Mouse (Mus musculus): ENCODE measurements around the gene Hspb9.
A peak's percentile ranks its signal among the peaks of the same experiment; 100 is the strongest.

Gene Hspb9

DNA sequence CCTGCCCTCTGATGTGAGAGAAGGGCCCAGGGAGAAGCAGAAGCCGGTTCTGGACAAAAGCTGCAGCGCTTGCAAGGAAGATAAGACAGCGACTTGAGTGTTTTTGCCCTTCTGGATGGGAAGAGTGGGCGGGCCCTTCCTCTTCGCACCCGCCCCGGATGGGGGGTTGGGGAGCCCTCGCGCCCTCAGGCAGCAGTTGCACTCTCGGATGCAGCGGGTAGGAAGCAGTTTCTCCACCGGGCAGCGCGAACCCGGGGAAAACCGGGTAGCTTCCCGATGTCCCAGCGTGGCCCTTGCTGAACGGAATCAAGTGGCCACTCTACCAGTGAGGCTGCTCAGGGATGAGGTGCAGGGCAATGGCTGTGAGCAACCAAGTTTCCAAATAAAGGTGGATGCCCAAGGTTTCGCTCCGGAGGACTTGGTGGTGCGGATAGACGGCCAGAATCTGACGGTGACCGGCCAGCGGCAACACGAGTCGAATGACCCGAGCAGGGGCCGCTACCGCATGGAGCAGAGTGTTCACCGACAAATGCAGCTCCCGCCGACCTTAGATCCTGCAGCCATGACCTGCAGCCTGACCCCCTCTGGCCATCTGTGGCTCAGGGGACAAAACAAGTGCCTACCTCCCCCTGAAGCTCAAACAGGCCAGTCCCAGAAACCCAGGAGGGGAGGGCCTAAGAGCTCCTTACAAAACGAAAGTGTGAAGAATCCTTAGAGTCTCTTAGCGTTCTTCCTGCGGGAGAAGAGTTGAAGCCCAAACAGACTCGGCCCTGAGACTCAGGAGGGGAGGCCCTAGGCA is at the start of gene Hspb9:
Gene Hspb9 (plus strand): TSS at position 116 of the 799 bp plus-strand sequence.
- no peak for DNase-seq (ENCODE audit: low read depth)

DNA sequence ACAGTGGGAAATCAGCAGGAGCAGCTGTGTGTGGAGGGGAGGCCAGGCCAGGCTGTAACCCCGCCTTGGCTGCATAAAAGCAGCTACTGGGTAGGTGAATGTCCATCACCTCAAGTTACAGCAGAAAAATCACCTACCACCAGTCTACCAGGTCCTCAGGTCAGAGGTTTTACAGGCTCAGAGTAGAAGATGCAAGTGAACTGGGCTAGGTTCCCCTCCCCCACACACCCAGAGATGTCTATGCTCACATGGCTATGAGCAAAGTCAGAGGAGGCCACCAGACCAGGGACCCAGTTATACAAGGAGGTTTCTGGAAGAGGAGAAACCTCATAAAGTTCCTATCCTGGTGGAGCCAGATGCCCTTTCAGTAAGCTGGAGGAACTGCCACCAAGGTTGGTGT is 42.6 kb upstream of the Hspb9 start:
- DNase-seq (ENCODE audit: low read depth), result no peak

- DNase-seq (ENCODE audit: low read depth), result no peak
Observed at GRCm38 (mm10) chr11:100671956-100672355, 41.7 kb upstream of the Hspb9 start.

DNA sequence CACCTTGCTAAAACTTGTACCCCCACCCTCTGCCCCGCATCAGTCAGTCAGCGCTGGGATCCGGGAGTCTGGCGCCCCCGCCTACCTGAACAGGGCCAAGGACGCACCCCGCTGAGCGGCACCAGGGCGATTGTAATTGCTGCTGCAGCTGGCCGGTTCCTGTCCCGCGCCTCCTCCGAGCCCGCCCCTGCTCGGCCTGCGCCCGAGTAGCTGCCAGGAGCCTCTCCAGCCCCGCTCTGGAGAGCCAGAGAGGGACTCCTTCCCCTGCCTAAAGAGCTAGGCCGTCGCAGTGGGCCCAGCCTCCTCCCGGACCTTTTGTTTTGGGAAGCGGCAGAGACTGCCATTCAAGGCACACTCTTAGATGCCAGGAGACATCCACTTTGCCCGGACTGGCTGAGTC is 40.5 kb upstream of the Hspb9 start:
- no peak for DNase-seq (ENCODE audit: low read depth)

- no peak for DNase-seq (ENCODE audit: low read depth)
Observed at GRCm38 (mm10) chr11:100677810-100678209, 35.8 kb upstream of the Hspb9 start.

GRCm38 (mm10) chr11:100681826-100682225 is 31.8 kb upstream of the Hspb9 start:
- no peak for DNase-seq (ENCODE audit: low read depth)

- DNase-seq (ENCODE audit: low read depth), result no peak
Observed at GRCm38 (mm10) chr11:100682526-100682925, 31.1 kb upstream of the Hspb9 start.

DNA sequence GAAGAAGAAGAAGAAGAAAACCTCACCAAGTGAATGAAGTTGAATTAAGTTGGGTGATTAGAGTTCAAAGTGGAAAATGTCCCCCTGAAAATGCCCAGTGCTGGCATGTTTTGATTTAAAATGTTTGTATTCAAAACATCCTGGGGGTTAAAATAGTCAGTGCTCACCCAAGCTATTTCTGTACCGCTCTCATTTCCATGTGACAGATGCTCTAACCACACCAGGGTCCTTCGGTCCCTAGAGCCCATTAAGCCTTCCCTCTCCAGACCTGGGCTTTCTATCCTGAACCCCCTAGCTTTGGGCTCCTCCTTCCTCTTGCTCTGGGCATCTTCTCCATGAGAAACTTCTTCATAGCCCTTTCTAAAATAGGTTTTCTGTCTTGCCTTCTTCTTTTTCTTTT is 29.6 kb upstream of the Hspb9 start:
- no peak for DNase-seq (ENCODE audit: low read depth)

GRCm38 (mm10) chr11:100685371-100685770 is 28.3 kb upstream of the Hspb9 start:
- no peak for DNase-seq (ENCODE audit: low read depth)

- no peak for DNase-seq (ENCODE audit: low read depth)
Observed at GRCm38 (mm10) chr11:100687265-100687664, 26.4 kb upstream of the Hspb9 start.

DNA sequence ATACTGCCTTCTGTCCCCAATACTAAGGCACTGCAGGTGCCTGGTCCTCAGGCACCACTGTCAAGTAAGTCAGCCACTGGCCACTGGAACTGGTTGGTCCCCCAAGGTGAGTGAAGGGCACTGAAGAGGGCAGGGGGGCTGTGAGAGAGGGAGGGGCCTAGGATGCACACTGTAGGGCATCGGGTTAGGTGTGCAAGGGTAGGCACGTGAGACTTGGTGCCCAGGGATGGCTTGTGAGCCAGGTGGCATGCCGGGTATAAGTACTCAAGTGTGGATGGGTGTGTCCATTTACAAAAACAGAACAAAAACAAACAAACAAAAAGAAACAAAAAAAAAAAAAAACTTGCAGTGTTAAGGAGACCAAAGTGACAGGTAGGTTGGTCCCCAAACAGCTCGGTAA is 25.2 kb upstream of the Hspb9 start:
- DNase-seq (ENCODE audit: low read depth), result no peak

DNA sequence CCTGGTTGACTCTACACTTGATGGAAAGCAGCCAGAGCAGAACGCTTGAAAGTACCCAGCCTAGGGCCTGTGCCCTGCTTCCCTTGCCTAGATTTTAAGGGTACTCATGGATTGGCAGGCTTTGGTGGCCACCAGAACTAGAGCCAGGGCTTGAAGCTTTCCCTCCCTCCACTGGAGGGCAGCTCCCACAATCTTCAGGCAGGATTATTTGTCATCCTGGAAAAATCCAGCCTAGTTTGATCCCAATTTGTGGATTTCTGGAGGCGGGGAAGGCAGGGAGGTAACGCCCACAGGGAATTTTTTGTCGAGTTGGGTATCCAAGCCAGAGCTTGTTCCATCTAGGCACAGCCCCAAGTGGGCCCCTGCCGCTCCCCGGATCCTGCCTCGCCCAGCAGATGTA is 23.3 kb upstream of the Hspb9 start:
- no peak for DNase-seq (ENCODE audit: low read depth)

DNA sequence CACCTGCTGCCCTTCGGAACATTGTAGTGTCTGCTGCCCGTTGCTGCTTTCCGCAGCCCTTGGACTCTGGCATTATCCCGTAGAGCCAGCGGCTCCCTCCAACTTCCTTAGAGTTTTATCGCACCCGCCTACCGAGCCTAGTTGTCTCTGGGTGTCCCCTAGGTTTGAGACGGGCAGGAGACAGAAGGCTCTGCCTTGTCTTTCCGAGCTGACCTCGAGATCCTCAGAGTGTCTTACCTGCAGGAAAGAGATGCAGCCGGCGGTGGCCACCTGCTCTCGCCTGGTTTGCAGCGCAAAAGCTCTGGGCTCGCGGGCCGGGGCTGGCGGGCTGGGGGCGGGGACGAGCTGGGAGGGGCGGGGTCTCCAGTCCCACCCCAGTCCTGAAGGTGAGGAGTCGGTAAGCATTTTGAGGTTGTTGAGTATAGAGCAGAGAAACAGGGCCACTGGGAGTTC is 21.5 kb upstream of the Hspb9 start, which contains the start of gene Zfp385c:
Gene Zfp385c (minus strand): TSS at position 292 of the 453 bp plus-strand sequence.
- no peak for DNase-seq (ENCODE audit: low read depth)

GRCm38 (mm10) chr11:100693154-100693553 is 20.5 kb upstream of the Hspb9 start:
- no peak for DNase-seq (ENCODE audit: low read depth)

DNA sequence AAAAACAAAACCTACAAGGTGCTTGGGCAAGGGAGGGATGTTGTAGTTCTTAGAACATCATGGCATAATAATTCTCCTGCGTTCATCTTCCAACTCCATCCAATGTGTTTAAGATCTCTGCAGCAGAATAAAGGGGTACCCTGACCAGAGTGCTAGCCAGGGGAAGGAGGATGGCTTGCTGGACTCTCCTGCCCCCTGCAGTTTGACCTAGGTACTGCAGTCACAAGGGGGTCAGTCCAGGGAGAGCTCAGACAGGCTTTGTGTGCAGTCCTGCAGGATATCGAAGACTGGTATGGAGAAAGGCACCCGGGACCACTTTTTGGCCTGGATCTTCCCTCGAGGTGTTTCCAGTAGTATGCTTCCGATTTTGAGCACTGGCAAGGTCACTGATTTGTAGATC is 18.7 kb upstream of the Hspb9 start:
- peak; percentile 56 for DNase-seq (ENCODE audit: low read depth)

DNA sequence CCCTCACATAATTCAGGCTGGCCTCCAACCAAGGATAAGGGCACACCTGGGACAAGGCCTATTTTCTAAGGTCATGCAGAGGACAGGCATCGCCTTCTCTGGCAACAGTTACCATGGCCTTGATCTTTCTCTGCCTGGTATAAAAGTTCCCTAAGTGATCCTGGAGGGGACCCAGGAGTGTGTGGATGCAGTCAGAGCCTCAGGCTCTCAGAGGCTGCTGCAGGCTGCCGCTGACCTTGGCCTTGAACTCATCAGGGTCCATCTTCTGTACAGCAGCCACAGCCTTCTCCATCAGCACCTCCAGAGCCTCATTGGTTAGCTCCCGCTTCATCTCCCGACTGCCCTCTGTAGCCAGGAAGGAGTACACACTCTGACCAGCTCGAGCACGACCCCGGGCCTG is 15.7 kb upstream of the Hspb9 start:
- no peak for DNase-seq (ENCODE audit: low read depth)

DNA sequence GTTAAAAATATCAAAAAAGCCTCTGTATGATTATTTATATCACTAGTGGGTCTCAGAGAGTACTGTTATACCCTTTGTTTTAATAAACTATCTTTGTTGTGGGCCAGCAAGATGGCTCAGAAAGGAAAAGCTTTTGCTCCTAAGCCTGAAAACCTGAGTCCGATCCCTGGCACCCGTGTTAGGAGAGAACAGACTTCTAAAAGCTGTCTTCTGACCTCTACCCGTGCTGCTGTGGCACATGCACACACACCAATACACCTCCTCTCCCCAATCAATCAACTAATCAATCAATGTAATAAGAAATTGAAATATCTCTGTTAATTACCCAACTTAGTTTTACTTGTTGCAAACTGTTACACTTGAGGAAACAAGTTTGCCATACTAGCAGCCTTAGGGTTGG is 12.9 kb upstream of the Hspb9 start:
- DNase-seq (ENCODE audit: low read depth), result no peak

DNA sequence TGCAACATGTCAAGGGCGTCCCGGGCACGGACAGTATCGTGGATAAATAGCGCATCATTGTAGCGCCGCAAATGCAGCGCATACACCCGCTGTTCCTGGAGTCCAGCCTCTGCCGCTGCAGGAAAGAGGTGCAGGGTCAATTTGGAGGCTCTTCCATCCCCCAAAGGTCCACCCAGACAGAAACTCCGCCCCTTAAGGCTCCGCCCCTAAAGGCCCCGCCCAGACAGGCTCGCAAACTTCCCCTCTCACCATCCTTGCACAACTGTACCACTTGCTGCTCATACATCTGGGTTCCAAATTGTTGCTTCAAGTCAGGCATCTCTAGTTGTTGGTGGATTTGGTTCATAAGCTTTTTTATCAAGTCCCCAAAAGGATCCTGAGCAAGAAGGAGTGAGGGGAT is 12.3 kb upstream of the Hspb9 start:
- peak; percentile 81 for DNase-seq (ENCODE audit: low read depth)

DNA sequence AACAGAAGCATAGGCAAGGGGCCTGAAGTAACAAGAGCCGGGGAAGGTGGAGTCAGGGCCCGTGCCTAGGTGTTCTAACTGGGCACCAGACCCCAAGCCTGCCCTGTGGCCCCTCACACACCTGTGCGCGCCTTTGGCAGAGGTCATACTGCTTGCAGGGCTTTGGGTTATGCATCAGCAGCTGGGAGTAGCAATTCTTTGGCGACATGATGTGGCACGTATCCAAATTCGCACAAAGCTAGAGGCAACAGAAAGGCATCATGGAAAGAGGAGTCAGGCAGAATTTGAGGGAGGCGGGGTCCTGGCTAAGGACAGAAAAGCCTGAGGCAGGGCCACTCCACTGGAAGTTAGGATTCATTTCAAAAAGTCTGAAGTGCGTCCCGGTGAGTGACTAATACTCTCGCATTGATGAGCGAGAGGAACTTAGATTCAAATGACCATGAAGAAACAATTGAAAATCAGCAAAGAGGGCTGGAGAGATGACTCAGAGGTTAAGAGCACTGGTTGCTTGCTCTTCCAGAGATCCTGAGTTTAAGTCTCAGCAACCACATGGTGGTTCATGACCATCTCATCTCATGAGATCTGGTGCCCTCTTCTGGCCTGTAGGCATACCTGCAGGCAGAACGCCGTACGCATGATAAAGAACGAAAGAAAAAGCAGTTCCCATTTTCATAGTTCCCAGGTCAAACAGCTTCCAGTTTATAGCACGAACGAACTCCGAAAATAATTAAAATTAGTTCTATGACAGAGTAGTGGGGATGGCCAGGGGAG is 11.4 kb upstream of the Hspb9 start:
- peak; percentile 81 for DNase-seq (ENCODE audit: low read depth)

- no peak for DNase-seq (ENCODE audit: low read depth)
Observed at GRCm38 (mm10) chr11:100702906-100703305, 10.7 kb upstream of the Hspb9 start.

DNA sequence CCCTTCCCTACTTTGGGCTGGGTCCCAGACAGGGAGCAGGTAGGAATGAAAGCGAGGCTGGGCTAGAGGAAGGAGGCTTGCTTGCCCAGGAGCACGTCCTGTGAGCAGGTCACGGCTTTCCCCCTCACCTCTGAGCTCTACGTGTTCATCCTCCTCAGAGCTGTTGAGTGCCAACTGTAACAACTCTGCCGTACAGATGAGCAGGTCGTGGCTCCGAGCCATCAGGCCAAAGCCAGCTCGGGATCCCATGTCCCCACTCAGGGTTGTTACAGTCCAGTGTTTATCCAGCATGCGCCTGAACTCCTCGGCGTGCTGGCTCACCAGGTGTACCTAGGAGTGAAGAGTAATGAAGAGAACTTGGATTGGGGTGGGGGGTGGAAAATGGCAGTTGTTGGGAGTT is 10.3 kb upstream of the Hspb9 start:
- no peak for DNase-seq (ENCODE audit: low read depth)

GRCm38 (mm10) chr11:100703851-100704531 is 9.7 kb upstream of the Hspb9 start, which contains the start of gene Dhx58:
TSS of gene Dhx58 (minus strand) at chr11:100704271.
- DNase-seq (ENCODE audit: low read depth), result no peak

Data from c-Kit-positive CD71-negative TER-119-negative erythroid progenitor cells, embryonic 14.5 days (primary cell).